Mouse (Mus musculus) B cell, adult 2 months (primary cell): ENCODE data around the gene Mecom.
"Not testable (repeated sequence)": the region's sequence is repeated elsewhere in the genome, so short reads cannot be mapped to it uniquely, and the experiment has no call there.

ENCODE experiments used
- DNase-seq, 2 experiments: peaks; one replicate each; pipeline ENCODE4 v3.0.0; 2022

Gene Mecom

GRCm38 (mm10) chr3:30436561-30436960 is 111.2 kb downstream of the Mecom start:
- no peak for DNase-seq

GRCm38 (mm10) chr3:30436131-30436530 is 111.7 kb downstream of the Mecom start:
- DNase-seq, result no peak

GRCm38 (mm10) chr3:30428877-30429276 is 118.9 kb downstream of the Mecom start:
- no peak for DNase-seq

GRCm38 (mm10) chr3:30424036-30424435 is 123.8 kb downstream of the Mecom start:
- DNase-seq, result no peak

GRCm38 (mm10) chr3:30421948-30422347 is 125.9 kb downstream of the Mecom start:
- DNase-seq, result not testable (repeated sequence)

GRCm38 (mm10) chr3:30420899-30421298 is 126.9 kb downstream of the Mecom start:
- no peak for DNase-seq

GRCm38 (mm10) chr3:30414173-30414572 is 133.6 kb downstream of the Mecom start:
- DNase-seq, result no peak

GRCm38 (mm10) chr3:30410778-30411177 is 137.0 kb downstream of the Mecom start:
- DNase-seq, result no peak

GRCm38 (mm10) chr3:30404821-30405220 is 143.0 kb downstream of the Mecom start:
- DNase-seq, result no peak

- no peak for DNase-seq
Observed at GRCm38 (mm10) chr3:30398911-30399310, 148.9 kb downstream of the Mecom start.

- no peak for DNase-seq
Observed at GRCm38 (mm10) chr3:30394911-30395310, 152.9 kb downstream of the Mecom start.

- DNase-seq, result no peak
Observed at GRCm38 (mm10) chr3:30392662-30393061, 155.1 kb downstream of the Mecom start.

- no peak for DNase-seq
Observed at GRCm38 (mm10) chr3:30392218-30392617, 155.6 kb downstream of the Mecom start.

- no peak for DNase-seq
Observed at GRCm38 (mm10) chr3:30390346-30390745, 157.5 kb downstream of the Mecom start.

- DNase-seq, result no peak
Observed at GRCm38 (mm10) chr3:30380273-30380672, 167.5 kb downstream of the Mecom start.

GRCm38 (mm10) chr3:30379301-30379700 is 168.5 kb downstream of the Mecom start:
- DNase-seq, result no peak

- no peak for DNase-seq
Observed at GRCm38 (mm10) chr3:30371472-30371871, 176.3 kb downstream of the Mecom start.

- DNase-seq, result no peak
Observed at GRCm38 (mm10) chr3:30370860-30371455, 176.8 kb downstream of the Mecom start.

GRCm38 (mm10) chr3:30366621-30367020 is 181.2 kb downstream of the Mecom start:
- DNase-seq, result no peak

GRCm38 (mm10) chr3:30361190-30361589 is 186.6 kb downstream of the Mecom start:
- no peak for DNase-seq

GRCm38 (mm10) chr3:30353878-30354727 is 193.7 kb downstream of the Mecom start:
- no peak for DNase-seq

- no peak for DNase-seq
Observed at GRCm38 (mm10) chr3:30349279-30349678, 198.5 kb downstream of the Mecom start.

GRCm38 (mm10) chr3:30344151-30344550 is 203.7 kb downstream of the Mecom start:
- DNase-seq, result no peak

GRCm38 (mm10) chr3:30332337-30332736 is 215.5 kb downstream of the Mecom start:
- DNase-seq, result no peak
